Mouse (Mus musculus): ENCODE measurements at regions not wholly inside any gene's neighbourhood (a gene's known extent, or its start where the extent isn't known, plus 50 kb on each side); places are given as distances from the start of the nearest gene placed in this dataset.

GRCm38 (mm10) chr6:100517662-100518061 lies 153.3 kb downstream of the Shq1 start:
- no peak for DNase-seq (ENCODE audit: low spot score in 2 of 2)

DNA sequence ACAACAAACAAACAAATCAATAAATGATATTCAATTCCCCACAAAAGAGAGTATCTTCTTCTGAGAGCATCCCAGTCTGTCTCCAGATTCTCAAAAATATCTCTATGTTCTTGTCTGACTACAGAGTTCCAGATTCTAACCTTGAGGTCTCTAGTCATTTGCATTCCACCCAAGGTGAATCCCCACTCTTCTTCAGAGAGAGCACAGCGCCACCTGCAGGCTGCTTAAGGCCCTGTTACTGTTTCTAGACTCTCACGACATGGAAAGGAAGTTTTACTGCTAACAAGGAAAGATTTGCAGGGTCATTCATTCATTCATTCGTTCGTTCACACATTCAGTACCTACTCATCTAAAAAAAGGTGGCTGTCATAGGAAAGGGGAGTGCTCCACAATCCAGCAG lies 158.3 kb downstream of the Shq1 start:
- peak in 1 of 2 experiments; percentile 10 for DNase-seq (ENCODE audit: low spot score in 2 of 2)

DNA sequence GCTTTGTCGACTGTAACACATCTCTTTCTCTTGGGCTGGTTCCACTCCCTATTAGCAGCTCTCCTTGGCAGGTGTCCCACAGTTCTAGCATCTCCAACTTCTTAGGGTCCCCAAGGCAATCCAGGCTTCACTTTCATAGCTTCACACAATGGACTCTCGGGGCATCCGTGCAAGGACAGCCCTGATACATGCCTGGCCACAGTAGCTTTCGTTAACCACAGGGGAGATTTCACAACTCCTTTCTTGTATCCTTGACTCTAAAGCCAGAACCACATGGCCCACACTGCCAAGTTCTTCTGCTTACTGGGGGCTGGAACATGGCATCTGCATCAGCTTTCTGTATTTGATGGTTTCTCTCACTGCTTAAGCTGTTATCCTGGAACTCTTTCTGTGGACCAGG lies 160.3 kb downstream of the Shq1 start:
- DNase-seq (ENCODE audit: low spot score in 2 of 2) = no peak

DNA sequence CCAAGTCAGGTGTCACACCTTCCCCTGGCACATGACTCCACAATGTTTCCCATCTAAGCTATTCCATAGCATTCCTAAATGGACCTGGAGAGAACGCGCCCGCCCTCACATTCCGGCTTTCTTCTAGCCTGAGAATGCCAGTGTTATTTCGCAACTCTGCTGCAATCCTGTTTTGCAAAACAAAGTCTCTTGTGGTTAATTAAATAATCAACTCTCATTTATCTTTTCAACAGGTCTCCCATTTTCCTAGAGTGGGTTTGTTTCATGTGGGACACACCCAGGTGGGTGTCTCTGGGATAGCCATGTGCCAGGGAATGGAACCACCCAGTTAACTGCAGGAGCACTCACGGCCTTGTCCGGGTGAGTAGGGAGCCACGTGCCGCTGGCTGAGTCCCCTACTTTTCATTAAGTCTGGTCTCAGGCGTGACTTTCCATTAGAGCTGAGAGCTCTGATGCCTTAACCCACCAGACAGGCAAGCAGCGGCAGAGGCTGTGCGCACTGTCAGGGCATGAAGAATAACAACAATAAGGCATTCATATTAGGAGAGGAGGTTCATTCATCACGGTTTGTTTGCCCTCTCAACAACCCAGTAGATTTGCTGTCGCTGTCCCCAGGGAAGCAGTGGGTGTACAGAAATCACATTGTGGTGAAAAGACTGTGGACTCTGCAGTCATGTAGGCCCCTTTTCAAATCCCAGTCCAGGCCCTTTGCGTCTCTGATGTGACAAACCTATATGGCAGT lies 165.3 kb downstream of the Shq1 start:
- no peak for DNase-seq (ENCODE audit: low spot score in 2 of 2)

DNA sequence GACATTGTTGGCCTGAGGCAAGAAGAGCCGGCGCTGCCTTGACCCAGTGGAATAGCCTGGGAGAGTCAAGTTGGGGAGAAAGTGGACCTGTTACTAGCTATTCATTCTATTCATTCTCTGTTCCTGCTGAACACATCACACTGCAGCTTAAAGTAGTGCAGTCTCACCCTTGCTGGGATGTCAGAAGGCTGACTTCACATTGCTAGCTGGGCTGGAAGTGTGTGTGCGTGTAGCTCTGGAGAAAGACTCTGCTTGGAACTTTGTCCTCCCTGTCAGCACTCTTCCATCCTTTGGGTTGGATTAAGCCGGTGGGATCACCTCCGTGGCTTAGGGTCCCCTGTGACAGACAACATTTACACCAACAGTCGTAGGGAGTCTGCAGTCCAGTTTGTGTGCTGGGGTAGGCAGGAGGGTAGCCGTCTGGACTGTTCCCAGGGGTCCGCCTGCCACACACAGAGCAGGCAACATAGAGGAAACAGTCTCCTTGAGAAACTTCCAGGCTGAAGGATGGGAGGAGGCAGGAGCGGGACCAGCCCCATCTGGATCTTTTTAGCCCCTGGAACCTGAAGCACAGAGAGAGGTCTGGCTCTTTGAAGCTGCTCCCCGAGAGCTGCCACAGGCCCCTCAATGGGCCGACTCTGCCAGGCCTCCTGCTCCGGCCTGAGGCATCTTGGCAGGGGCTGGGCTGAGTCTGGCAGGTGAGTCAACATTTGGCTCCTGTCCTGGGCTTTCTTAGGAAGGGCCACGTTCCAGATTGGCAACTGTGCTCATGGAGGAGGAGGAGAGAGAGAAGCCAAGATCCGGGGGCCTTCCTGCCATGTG lies 167.8 kb downstream of the Shq1 start:
- peak in 1 of 2 experiments; percentile 45 for DNase-seq (ENCODE audit: low spot score in 2 of 2)

DNA sequence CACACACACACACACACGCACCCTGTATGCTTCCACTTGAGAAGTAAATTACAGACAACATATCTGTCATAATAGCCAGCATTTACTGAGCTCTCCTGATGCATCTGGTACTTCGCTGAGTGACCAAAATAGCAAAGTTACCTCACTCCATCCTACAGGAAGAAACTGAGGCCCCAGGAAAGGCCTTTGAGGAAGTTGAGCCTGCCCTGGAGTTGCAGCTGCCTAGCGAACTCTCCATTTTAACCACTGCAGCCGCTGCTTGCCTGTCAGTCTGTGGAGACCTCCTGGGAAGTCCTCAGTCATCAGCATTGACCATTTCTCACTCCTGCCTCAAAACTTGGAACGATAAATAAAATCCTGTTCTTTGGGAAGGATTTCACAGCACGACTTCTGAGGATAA lies 168.8 kb downstream of the Shq1 start:
- no peak for DNase-seq (ENCODE audit: low spot score in 2 of 2)

GRCm38 (mm10) chr6:100500741-100501140 lies 170.2 kb downstream of the Shq1 start:
- DNase-seq (ENCODE audit: low spot score in 2 of 2) = no peak

DNA sequence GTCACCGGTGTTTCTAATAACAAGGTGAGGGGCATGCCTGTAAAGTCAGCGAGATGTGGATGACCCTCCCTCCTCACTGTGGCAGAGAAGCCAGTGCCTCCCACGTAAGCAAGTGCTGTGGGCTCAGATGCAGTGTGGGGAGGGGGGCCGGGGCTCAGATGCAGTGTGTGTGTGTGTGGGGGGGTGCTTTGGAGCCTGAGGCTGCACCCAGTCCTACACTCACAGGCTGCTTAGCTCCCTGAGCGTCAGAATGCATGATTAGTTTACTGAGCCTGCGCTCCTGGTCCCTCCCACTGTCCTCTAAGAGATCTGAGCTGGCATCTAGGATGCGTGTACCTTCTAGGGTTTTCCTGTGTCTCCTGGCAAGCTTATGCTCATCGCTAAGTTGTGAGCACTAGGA lies 170.9 kb downstream of the Shq1 start:
- DNase-seq (ENCODE audit: low spot score in 2 of 2) = no peak

- DNase-seq (ENCODE audit: low spot score in 2 of 2) = no peak
Measured at GRCm38 (mm10) chr6:100498861-100499271, 172.1 kb downstream of the Shq1 start.

GRCm38 (mm10) chr6:100498126-100498525 lies 172.8 kb downstream of the Shq1 start:
- no peak for DNase-seq (ENCODE audit: low spot score in 2 of 2)

DNA sequence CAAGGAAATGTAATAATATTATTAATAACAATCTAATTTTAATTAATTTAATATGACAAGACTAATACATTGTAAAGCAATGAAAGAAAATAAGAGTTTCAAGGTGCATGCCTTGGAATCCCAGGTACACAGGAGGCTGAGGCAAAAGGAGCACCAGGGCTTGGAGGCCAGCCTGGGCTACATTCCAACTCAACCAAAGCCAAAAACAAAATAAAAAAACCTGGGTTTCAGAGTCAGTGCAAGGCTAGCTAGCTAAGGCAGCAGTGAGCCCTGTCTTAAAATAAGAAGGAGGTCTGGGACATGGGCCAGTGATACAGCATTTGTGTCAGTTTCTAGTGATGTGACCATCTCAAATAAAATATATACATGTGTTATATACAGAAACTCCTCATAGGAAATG lies 174.8 kb downstream of the Shq1 start:
- DNase-seq (ENCODE audit: low spot score in 2 of 2) = no peak

GRCm38 (mm10) chr6:100495131-100495530 lies 175.8 kb downstream of the Shq1 start:
- peak; percentile 16 to 31 for DNase-seq (ENCODE audit: low spot score in 2 of 2)

DNA sequence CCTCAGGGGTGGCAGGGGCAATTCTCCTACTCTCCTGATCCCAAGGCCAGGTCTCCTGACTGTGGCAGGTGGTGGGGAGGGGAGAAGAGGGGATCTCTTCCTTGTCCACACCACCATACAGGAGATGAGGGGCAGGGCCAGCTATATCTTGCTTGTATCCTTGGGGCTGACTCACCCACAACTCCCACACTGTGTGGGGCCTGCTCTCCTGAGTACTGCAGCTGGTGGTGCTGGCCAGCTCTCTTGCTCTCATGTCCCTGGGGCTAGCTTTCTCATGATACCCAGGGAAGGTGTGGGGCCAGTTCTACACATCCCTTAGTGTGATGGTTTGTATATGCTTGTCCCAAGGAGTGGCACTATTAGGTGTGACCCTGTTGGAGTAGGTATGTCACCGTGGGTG lies 177.4 kb downstream of the Shq1 start:
- no peak for DNase-seq (ENCODE audit: low spot score in 2 of 2)

- DNase-seq (ENCODE audit: low spot score in 2 of 2) = no peak
Measured at GRCm38 (mm10) chr6:100491811-100492210, 179.1 kb downstream of the Shq1 start.

GRCm38 (mm10) chr6:100490920-100491712 lies 179.8 kb downstream of the Shq1 start:
- no peak for DNase-seq (ENCODE audit: low spot score in 2 of 2)

DNA sequence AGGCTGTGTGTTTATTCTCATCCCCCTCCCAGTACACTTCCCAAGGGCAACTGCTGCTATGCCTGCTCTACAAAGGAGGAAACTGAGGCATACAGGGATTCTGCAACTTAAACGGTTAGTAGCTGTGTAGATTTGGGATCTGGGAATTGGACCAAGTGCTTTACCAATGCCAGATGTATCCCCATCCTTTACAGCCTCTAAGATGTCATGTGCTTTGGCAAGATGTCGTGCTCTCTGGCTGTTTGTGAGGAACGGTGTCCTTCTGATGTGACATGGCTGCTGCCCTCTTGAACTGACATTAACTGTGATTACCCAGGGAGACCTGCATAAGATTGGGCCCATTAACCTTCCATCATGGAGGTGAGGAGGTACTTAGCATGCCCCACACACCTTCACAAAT lies 187.1 kb downstream of the Shq1 start:
- no peak for DNase-seq (ENCODE audit: low spot score in 2 of 2)

DNA sequence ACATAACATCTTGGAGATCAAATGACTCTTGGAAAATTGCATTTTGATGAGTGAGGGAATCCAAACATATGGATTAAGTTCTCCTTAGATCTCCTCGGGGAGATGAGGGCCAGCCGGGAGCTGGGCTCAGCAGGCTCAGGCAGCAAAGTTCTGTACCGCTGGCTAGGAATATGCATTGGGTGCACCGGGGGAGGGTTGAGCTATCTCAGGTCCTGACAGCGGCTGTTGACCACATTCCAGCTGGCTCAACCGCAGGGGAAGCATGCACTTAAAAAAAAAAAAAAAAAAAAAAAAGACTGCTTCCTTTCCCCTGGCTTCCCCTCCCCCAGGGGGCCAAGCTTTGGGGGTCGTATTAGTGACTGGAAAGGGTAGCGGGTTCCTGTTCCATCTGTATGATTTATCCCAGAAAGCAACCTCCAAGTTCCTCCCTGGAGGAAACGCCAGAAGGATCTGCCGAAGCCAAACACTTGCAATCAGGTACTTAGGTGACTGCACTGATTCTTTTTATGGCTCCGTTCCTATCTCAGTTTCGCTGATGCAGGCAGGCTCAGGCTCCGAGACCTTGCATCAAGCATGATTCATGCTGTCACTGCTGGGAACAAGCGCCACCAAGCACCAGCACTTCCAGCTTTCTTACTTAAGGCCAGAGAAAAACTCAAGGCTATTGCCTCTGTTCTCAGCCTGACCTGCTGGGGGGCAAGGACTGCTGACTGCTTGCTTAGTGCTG lies 187.7 kb downstream of the Shq1 start:
- no peak for DNase-seq (ENCODE audit: low spot score in 2 of 2)

DNA sequence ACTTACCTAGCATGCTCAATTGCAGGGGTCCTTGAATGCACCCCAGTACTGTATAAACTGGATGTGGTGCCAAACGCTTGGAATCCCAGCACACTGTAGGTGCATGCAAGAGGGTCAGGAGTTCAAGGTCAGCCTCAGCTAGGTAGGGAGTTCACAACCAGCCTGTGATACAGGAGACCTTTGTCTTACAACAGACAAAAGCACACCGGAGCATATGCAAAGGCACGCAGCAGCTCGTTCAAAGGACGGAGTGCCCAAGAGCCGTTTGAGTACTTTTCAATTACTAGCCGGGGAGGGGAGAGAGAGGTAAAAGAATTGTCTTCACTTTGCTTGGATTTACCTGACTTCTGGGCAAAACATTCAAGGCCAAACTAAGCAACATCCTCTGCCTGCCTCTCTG lies 188.4 kb downstream of the Shq1 start:
- DNase-seq (ENCODE audit: low spot score in 2 of 2) = no peak

- no peak for DNase-seq (ENCODE audit: low spot score in 2 of 2)
Measured at GRCm38 (mm10) chr6:100480525-100480924, 190.4 kb downstream of the Shq1 start.

DNA sequence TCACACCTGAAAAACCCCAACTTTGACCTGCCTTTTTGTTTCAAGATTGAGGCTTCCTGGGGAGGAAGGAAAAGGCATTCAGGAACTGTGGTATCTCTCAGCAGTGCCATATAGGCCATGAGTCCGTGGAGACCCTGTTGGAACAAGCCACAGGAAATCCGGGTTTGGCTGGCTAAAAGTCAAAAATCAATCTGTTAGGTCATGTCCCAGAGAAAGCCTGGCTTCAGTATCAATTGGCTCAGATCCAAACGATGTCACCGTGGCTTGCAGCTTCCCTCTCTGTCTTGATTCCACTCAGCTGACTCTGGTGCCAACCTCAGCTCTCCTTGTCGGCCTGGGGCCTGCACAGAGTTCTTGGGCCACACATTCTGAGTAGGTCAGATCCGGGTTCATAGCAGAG lies 191.1 kb downstream of the Shq1 start:
- DNase-seq (ENCODE audit: low spot score in 2 of 2) = no peak

- DNase-seq (ENCODE audit: low spot score in 2 of 2) = no peak
Measured at GRCm38 (mm10) chr6:100479455-100479854, 191.5 kb downstream of the Shq1 start.

Data from left cerebral cortex, adult 8-10 months (tissue).